Mouse (Mus musculus) embryonic facial prominence, embryonic 15.5 days (tissue): ENCODE data around the gene Fam214a. TPM values are rescaled to one million over a fixed set of nuclear protein-coding genes. Genes with fewer than 3 reads are reported as not detected.

Source experiments
- ATAC-seq: fragments of 200-750 bp; cut with Nextera tagmentation; 2 replicates; pipeline ENCODE4 v1.8.0; 2017; ENCODE audit warnings: low read depth, moderate TSS enrichment; ENCODE audit not compliant: insufficient number of reproducible peaks, low FRiP score, low TSS enrichment
- H3K27ac ChIP-seq: fragments of 300-500 bp; sonication (generic); replicated peaks from 2 replicates; pipeline ENCODE4 v1.5.1; 2015; ENCODE audit warnings: mild to moderate bottlenecking, inconsistent platforms
- H3K27me3 ChIP-seq: fragments of 300-500 bp; sonication (generic); 2 replicates; pipeline ENCODE4 v1.6.1; 2015; ENCODE audit warnings: inconsistent platforms
- H3K36me3 ChIP-seq: fragments of 300-500 bp; sonication (generic); 2 replicates; pipeline ENCODE4 v1.6.1; 2015; ENCODE audit warnings: mild to moderate bottlenecking, inconsistent platforms
- H3K4me1 ChIP-seq: fragments of 300-500 bp; sonication (generic); 2 replicates; pipeline ENCODE4 v1.6.1; 2015; ENCODE audit warnings: inconsistent platforms
- H3K4me2 ChIP-seq: fragments of 300-500 bp; sonication (generic); replicated peaks from 2 replicates; pipeline ENCODE4 v1.6.1; 2015; ENCODE audit warnings: mild to moderate bottlenecking, inconsistent platforms
- H3K4me3 ChIP-seq: fragments of 300-500 bp; sonication (generic); replicated peaks from 2 replicates; pipeline ENCODE4 v1.5.1; 2015; ENCODE audit warnings: mild to moderate bottlenecking, inconsistent platforms
- H3K9ac ChIP-seq: fragments of 300-500 bp; sonication (generic); 2 replicates; pipeline ENCODE4 v1.6.1; 2015; ENCODE audit warnings: inconsistent platforms
- H3K9me3 ChIP-seq: fragments of 300-500 bp; sonication (generic); replicated peaks from 2 replicates; pipeline ENCODE4 v1.6.1; 2016; ENCODE audit warnings: inconsistent platforms
- WGBS: fragments of 180-500 bp; shearing (Covaris S2); methylation state at CpG from one replicate; pipeline ENCODE4 v1.1.7; 2015; 5-methylcytosine and 5-hydroxymethylcytosine counted together
- polyA plus RNA-seq: library from polyadenylated mRNA; unstranded; fragments of >200 nt; fragmentation: Nextera tagmentation; extraction: Ambion mirVana; gene quantifications from 2 replicates; pipeline ENCODE4 v1.2.1, GENCODE M21; 2015

The Fam214a gene
- polyA plus RNA-seq, result 16.1 and 16.5 TPM in 2 replicates

DNA sequence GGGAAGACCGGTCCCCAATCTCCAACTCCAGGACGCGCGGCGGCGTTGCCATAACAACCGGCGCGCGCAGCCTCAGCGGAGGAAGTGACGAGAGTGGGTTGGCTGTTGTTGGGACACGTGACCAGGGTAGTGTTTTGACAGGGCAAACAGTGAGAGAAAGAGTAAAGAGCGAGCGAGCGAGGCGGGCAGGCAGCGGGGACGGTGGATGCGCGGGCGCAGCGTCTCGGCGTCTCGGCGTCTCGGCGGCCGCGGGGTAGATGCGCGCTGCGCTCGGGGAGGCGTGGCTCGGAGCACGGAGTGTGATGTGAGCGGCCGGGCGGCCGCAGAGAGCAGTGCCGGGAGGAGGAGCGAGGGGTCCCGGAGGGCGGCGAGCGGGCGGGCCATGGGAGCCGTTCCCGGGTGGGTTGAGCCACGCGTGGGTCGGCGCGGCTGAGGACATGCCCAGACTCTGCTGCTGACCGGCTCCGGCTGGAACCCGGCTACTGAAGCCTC is at the start of gene Fam214a:
Gene Fam214a, plus strand, starts transcription at position 129 of the 492 bp plus-strand sequence.
- Histone ChIP-seq H3K9ac (peak within 1 kb of the TSS; percentile 77), H3K36me3 (peaks cover 3% of the 10 kb centered on the region; the same call in 1 of the 2 replicates), H3K4me1 (peaks cover 15% of the 10 kb centered on the region), H3K4me3 (peak within 1 kb of the TSS; percentile 98), H3K4me2 (peak within 1 kb of the TSS; percentile 88), H3K9me3 (no peaks in the 10 kb centered on the region), H3K27me3 (no peaks in the 10 kb centered on the region), H3K27ac (peak within 1 kb of the TSS; percentile 98)
- WGBS, result under 1% methylated on average over 57 of the region's 59 CpGs
- peak; percentile 94 for ATAC-seq

DNA sequence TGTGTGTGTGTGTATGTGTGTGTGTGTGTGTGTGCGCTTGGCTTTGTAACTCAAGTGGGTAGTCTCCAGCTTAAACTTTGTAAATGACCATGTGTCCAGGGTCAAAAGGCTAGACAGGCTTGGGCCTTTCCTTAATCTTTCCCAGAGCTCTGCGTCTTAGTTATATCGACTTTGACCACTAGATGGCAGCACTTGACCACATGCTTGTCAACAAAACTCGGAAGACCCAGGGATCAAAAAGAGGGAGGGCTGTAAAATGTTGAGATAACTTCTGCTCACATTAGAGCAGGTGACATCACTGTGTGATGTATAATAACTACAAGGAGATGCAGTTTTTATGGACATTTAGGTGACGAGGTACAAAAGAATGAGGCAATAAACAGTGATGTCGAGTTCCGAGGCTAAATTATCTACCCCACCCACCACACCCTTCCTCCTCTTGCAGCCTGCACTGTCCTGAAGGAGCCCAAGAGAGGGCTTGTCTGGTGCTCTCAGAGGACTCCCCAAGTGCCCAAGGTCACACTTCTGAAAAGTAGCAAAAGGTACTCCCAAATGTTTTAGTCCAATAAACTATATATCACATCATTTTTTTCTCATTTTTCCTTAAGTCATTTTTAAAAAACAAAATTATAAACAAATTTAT is 47.7 kb upstream of the Fam214a start:
- Histone ChIP-seq H3K4me2 (no peak overlapping the region; the same call in 1 of the 2 replicates), H3K9ac (no peak overlapping the region), H3K27me3 (no peaks in the 10 kb centered on the region), H3K4me1 (no peaks in the 10 kb centered on the region), H3K27ac (no peak overlapping the region), H3K4me3 (no peak overlapping the region), H3K9me3 (no peaks in the 10 kb centered on the region), H3K36me3 (no peaks in the 10 kb centered on the region)
- no peak for ATAC-seq
- 6% methylated on average over 7 of the region's 7 CpGs for WGBS

DNA sequence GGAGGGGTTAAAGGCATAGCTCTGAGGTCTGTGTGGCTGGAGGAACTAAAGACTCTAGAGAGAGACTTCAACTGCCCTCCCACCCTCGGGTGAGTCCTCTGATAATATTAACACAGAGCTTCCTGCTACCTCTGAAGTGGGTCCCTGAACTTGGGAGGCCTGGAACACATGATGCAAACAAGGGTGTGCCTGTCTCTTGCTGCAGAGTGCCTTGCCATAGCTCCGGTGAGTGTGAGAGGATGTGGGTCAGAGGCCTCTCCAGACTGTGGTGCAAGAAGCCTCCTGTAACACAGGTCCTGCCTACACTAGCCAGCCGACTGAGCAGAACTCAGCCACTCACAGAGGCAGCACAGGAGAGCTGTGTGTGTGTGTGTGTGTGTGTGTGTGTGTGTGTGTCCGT is 45.7 kb upstream of the Fam214a start:
- Histone ChIP-seq H3K4me1 (peaks cover 1% of the 10 kb centered on the region; the same call in 1 of the 2 replicates), H3K27me3 (no peaks in the 10 kb centered on the region), H3K27ac (no peak overlapping the region), H3K9ac (no peak overlapping the region), H3K4me2 (no peak overlapping the region), H3K4me3 (no peak overlapping the region), H3K9me3 (no peaks in the 10 kb centered on the region), H3K36me3 (no peaks in the 10 kb centered on the region)
- 36% methylated on average over 4 of the region's 4 CpGs for WGBS
- no peak for ATAC-seq

DNA sequence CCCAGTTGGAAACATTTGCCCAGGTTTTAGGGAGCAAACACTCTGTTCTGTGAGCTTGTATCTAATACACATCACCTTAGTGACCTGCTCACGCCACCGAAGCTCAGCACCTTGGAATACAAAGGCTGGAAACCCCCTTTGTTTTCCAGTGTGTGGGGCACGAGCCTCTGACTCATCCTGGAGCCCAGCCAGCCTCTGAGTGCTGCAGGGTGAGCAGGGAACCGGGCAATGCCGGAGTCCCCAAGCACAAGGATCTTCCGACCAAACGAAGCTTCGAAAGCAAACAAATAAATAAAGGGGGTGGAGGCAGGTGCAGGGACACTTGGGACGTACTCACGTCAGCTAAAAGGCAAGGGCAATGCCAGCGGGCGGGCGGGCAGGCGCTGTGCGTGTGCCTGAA is 43.4 kb upstream of the Fam214a start:
- Histone ChIP-seq H3K4me2 (no peak overlapping the region), H3K36me3 (no peaks in the 10 kb centered on the region), H3K9ac (no peak overlapping the region), H3K27ac (no peak overlapping the region), H3K4me3 (no peak overlapping the region), H3K4me1 (peaks cover 7% of the 10 kb centered on the region; the same call in 1 of the 2 replicates), H3K9me3 (no peaks in the 10 kb centered on the region), H3K27me3 (no peaks in the 10 kb centered on the region)
- WGBS, result 72% methylated on average over 15 of the region's 15 CpGs
- ATAC-seq, result no peak; the same call in 1 of the 2 replicates

DNA sequence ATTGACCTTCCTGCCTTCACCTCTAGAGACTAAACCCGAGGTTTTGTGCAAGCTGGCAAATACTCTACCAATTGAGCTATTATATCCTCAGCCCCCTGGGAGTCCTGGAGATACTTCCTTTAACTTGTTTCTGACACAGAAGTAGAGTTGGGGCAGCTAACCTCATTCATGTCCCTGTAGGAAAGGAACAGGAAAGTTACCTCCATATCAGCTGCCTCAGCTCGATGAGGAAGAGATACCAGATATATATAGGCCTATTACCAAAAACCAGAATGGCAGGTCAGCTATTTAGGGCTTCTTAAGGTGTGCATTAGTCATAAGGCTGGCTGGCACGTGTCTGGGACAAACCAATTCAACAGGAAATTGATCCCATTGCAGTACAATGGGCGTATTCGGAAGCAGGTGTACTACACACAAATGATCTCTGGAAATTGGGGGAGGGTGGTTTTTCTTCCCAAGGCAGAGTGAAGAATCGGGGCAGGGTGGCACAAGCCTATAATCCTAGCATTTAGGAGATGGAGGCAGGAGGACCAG is 42.4 kb upstream of the Fam214a start:
- 68% methylated on average over 6 of the region's 6 CpGs for WGBS

DNA sequence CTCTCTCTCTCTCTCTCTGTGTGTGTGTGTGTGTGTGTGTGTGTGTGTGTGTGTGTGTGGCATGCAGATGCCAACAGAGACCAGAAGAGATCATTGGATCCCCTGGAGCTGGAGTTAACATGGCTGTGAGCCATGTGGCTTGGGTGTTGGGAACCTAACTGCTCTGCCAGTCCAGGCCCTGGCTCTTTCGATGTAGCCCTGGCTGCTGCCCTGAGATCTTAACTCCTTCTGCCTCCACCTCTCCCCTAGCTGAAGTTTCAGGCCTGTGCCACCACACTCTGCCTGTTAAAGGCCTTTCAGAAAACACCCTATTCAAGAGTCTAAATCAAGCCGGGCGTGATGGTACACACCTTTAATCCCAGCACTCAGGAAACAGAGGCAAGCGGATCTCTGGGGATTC is 41.3 kb upstream of the Fam214a start:
- H3K36me3 ChIP-seq, result no peaks in the 10 kb centered on the region
- no peaks in the 10 kb centered on the region for H3K27me3 ChIP-seq
- no peak overlapping the region for H3K4me3 ChIP-seq
- peaks cover 7% of the 10 kb centered on the region; the same call in 1 of the 2 replicates for H3K4me1 ChIP-seq
- no peak for ATAC-seq
- 65% methylated on average over 4 of the region's 4 CpGs for WGBS
- no peak overlapping the region for H3K9ac ChIP-seq
- no peak overlapping the region for H3K27ac ChIP-seq
- H3K4me2 ChIP-seq, result no peak overlapping the region
- no peaks in the 10 kb centered on the region for H3K9me3 ChIP-seq

More for the DNA sequence above, 42.4 kb upstream of the Fam214a start:
- Histone ChIP-seq H3K4me2 (no peak overlapping the region), H3K4me1 (peaks cover 7% of the 10 kb centered on the region; the same call in 1 of the 2 replicates), H3K9me3 (no peaks in the 10 kb centered on the region), H3K9ac (no peak overlapping the region), H3K27ac (no peak overlapping the region), H3K36me3 (no peaks in the 10 kb centered on the region), H3K4me3 (no peak overlapping the region), H3K27me3 (no peaks in the 10 kb centered on the region)
- no peak for ATAC-seq

DNA sequence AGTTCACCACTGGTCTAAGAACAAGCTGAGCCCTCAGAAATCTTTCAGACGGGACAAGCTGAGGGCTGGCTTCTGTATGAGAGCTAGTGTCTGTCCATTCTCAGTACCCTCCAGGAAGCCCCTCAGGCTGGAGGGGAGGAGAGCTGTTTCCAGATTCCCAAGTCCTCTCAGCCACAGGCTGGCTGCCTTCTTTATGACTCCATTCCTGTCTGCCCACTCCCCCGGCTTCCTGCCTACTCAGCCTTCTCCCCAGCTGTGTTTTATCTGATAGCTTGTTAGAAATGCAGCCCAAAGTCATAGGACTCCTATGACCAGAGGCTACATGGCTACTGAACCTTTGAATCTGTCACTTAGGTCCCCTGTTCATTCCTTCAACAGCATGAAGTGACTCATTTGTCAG is 40.8 kb upstream of the Fam214a start:
- no peak overlapping the region for H3K9ac ChIP-seq
- H3K36me3 ChIP-seq, result no peaks in the 10 kb centered on the region
- peaks cover 7% of the 10 kb centered on the region; the same call in 1 of the 2 replicates for H3K4me1 ChIP-seq
- H3K27me3 ChIP-seq, result no peaks in the 10 kb centered on the region
- no peak for ATAC-seq
- H3K9me3 ChIP-seq, result no peaks in the 10 kb centered on the region
- H3K27ac ChIP-seq, result no peak overlapping the region
- H3K4me3 ChIP-seq, result no peak overlapping the region
- 26% methylated on average over 2 of the region's 2 CpGs for WGBS
- no peak overlapping the region for H3K4me2 ChIP-seq

DNA sequence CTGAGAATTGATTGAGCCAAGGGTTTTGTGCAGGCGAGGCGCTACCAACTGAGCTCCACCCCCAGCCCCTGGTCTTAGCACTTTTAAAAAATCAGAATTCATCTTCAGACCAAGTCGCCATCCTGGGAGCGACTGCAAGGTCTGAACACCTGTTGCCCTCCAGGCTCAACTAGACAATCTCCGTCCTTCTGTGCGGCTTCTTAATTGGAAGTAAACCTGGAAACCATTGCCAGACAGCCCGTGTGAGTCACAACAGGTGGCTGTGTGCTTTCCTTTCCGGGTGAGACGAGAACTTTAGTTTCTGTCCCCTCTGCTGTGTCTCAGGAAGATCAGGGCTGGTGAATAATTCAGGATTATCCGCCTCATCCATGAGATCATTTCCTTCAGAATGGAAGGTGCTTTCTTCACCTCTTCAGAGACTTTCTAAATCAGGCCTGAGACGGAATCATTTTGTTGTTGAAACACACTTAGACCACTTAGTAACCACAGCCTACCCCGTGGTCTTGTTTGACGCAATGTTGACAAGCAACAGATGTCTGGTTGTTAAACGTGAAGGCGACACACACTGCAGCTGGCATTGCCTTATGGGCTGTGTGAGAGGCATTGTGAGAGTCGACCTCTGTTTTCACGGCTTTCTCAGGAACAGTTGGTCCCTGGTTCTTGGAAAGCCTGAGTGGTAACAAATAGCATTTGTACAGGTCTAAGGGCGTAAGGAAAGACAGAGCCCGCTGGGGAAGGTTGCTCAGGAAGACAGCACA is 39.9 kb upstream of the Fam214a start:
- 38% methylated on average over 19 of the region's 19 CpGs for WGBS
- no peak for ATAC-seq
- H3K4me2 ChIP-seq, result no peak overlapping the region

DNA sequence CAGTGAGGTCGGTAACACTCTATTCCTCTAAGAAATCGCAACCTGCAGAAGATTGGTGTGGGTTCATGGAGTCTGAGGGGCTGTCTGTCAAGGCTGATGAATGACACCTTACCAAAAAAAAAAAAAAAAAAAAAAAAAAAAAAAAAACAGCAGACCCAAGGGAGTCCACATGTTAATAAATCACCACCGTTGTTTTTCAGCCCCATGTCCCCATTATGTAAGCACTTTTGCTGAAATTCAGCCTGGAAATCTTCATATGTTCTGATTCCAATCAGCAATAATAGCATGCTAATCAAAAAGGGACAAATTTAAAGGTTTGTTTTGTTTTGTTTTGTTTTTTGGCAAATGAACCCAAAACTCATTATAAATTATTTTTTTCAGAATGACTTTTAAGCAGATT is 37.1 kb upstream of the Fam214a start:
- Histone ChIP-seq H3K4me2 (no peak overlapping the region), H3K27ac (no peak overlapping the region), H3K36me3 (no peaks in the 10 kb centered on the region), H3K4me1 (peaks cover 13% of the 10 kb centered on the region; the same call in 1 of the 2 replicates), H3K9ac (no peak overlapping the region), H3K9me3 (no peaks in the 10 kb centered on the region), H3K27me3 (no peaks in the 10 kb centered on the region), H3K4me3 (no peak overlapping the region)
- 72% methylated on average over 3 of the region's 3 CpGs for WGBS
- ATAC-seq, result no peak

More for the DNA sequence above, 39.9 kb upstream of the Fam214a start:
- H3K4me3 ChIP-seq, result no peak overlapping the region
- no peaks in the 10 kb centered on the region for H3K27me3 ChIP-seq
- H3K36me3 ChIP-seq, result no peaks in the 10 kb centered on the region
- no peaks in the 10 kb centered on the region for H3K9me3 ChIP-seq
- H3K27ac ChIP-seq, result no peak overlapping the region; the same call in 1 of the 2 replicates
- peaks cover 7% of the 10 kb centered on the region; the same call in 1 of the 2 replicates for H3K4me1 ChIP-seq
- H3K9ac ChIP-seq, result no peak overlapping the region

DNA sequence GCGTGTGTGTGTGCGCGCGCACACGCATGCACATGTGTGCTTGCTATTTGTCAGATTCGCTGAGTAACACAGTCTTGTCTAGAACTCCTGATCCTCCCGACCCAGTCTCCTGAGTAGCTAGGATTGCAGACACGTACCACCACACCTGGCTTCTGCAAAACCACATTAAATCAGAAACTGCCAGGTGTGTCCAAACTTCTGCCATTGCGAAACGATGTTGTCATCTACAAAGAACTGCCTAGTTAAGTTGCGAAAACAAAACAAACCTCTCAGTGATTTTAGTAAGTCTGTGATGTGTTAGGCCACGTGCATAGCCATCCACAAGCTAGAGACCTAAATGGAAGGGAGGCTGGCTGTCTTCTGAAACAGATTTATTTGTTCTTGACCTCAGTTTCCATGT is 32.2 kb upstream of the Fam214a start:
- Histone ChIP-seq H3K27ac (peak overlapping the region; percentile 65; the same call in 1 of the 2 replicates), H3K27me3 (no peaks in the 10 kb centered on the region), H3K9ac (no peak overlapping the region), H3K4me3 (no peak overlapping the region), H3K9me3 (no peaks in the 10 kb centered on the region), H3K4me1 (0 out of 2 replicates have a peak, but pooled peaks cover 6% of the 10 kb centered on the region), H3K4me2 (no peak overlapping the region), H3K36me3 (no peaks in the 10 kb centered on the region)
- WGBS, result 82% methylated on average over 12 of the region's 12 CpGs
- no peak for ATAC-seq

DNA sequence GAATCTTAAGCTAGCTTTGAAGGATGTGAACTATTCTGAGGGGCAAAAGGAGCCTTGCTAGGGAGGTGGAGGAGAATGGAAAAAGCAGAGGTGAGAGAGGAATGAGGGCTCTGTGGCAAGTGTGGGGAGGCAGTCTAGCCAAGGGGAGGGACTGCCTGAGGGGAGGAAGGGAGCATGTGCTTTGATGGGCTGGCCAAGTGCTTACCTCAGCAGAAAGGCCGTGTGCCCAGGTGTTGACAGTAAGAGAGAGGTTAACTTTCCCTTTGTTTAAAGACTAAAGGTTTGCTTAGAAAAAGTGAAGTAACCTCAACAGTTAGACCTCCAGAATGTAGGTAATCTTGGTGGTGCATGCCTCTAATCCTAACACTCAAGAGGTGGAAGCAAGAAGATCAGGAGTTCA is 31.3 kb upstream of the Fam214a start:
- H3K36me3 ChIP-seq, result no peaks in the 10 kb centered on the region
- no peaks in the 10 kb centered on the region for H3K27me3 ChIP-seq
- H3K9ac ChIP-seq, result no peak overlapping the region
- WGBS, result 29% methylated on average over 1 of the region's 1 CpGs
- H3K4me1 ChIP-seq, result 0 out of 2 replicates have a peak, but pooled peaks cover 6% of the 10 kb centered on the region
- no peak overlapping the region for H3K4me2 ChIP-seq
- no peak for ATAC-seq
- H3K4me3 ChIP-seq, result no peak overlapping the region
- no peaks in the 10 kb centered on the region for H3K9me3 ChIP-seq
- no peak overlapping the region for H3K27ac ChIP-seq
